Mouse (Mus musculus) gastrocnemius, postnatal 10 days (tissue): Measurements from ENCODE around the gene Sephs2. TPM values are rescaled to one million over a fixed set of nuclear protein-coding genes. Genes with fewer than 3 reads are reported as not detected.

Experiments
- DNase-seq: peaks from one replicate; pipeline ENCODE4 v3.0.0; 2021; ENCODE audit warnings: mixed read lengths
- long read RNA-seq, 2 experiments: library from polyadenylated mRNA; stranded (forward); transcript quantifications; one replicate each; pipeline ENCODE4 v2.0.0; 2021
- total RNA-seq, 2 experiments: library from RNA; stranded (reverse); gene quantifications; 2 replicates each; pipeline ENCODE4 v1.2.3; 2021

Sephs2 gene
- 10 to 100 TPM; 19.5 to 20.5 TPM for total RNA-seq
- long read RNA-seq, experiment 1, transcript Sephs2-201 (1 exons, 2,177 nt): major isoform, 91 of 91 reads
- long read RNA-seq, experiment 1, partial matches to known transcripts: 0 of 91 reads
- long read RNA-seq, experiment 1, other reads (novel, unspliced or antisense): 0 of 91 reads
- long read RNA-seq, experiment 2, transcript Sephs2-201 (1 exons, 2,177 nt): major isoform, 58 of 58 reads
- long read RNA-seq, experiment 2, partial matches to known transcripts: 0 of 58 reads
- long read RNA-seq, experiment 2, other reads (novel, unspliced or antisense): 0 of 58 reads

GRCm38 (mm10) chr7:127273925-127274789 lies at the start of gene Sephs2:
TSS of gene Sephs2 (minus strand) at chr7:127274055.
- DNase-seq: peak; percentile 90

- peak; percentile 49 for DNase-seq
Observed at GRCm38 (mm10) chr7:127322085-127322484, 48.2 kb upstream of the Sephs2 start.

GRCm38 (mm10) chr7:127321106-127321505 lies 47.3 kb upstream of the Sephs2 start:
- DNase-seq: no peak

- no peak for DNase-seq
Observed at GRCm38 (mm10) chr7:127313912-127314311, 40.1 kb upstream of the Sephs2 start.

- DNase-seq: no peak
Observed at GRCm38 (mm10) chr7:127309951-127310350, 36.1 kb upstream of the Sephs2 start.

- no peak for DNase-seq
Observed at GRCm38 (mm10) chr7:127308887-127309286, 35.0 kb upstream of the Sephs2 start.

- DNase-seq: no peak
Observed at GRCm38 (mm10) chr7:127308431-127308830, 34.6 kb upstream of the Sephs2 start.

GRCm38 (mm10) chr7:127297586-127298193 lies 23.8 kb upstream of the Sephs2 start:
- no peak for DNase-seq

- no peak for DNase-seq
Observed at GRCm38 (mm10) chr7:127296786-127297555, 23.1 kb upstream of the Sephs2 start.

GRCm38 (mm10) chr7:127296098-127296497 lies 22.2 kb upstream of the Sephs2 start, which contains the start of gene Itgal:
TSS of gene Itgal (plus strand) at chr7:127296260.
- DNase-seq: no peak

GRCm38 (mm10) chr7:127290142-127290541 lies 16.3 kb upstream of the Sephs2 start:
- DNase-seq: no peak

GRCm38 (mm10) chr7:127289306-127289705 lies 15.5 kb upstream of the Sephs2 start:
- DNase-seq: no peak

GRCm38 (mm10) chr7:127287940-127288339 lies 14.1 kb upstream of the Sephs2 start:
- no peak for DNase-seq

GRCm38 (mm10) chr7:127285154-127285553 lies 11.3 kb upstream of the Sephs2 start:
- no peak for DNase-seq

- no peak for DNase-seq
Observed at GRCm38 (mm10) chr7:127282190-127282589, 8.3 kb upstream of the Sephs2 start.

GRCm38 (mm10) chr7:127281114-127281513 lies 7.3 kb upstream of the Sephs2 start:
- DNase-seq: no peak

GRCm38 (mm10) chr7:127280092-127280491 lies 6.2 kb upstream of the Sephs2 start:
- DNase-seq: no peak

- DNase-seq: peak; percentile 28
Observed at GRCm38 (mm10) chr7:127278311-127278710, 4.5 kb upstream of the Sephs2 start.

- DNase-seq: no peak
Observed at GRCm38 (mm10) chr7:127276519-127276961, 2.7 kb upstream of the Sephs2 start.

- peak; percentile 49 for DNase-seq
Observed at GRCm38 (mm10) chr7:127273118-127273923, 534 bp downstream of the Sephs2 start.

GRCm38 (mm10) chr7:127272566-127272965 lies 1.3 kb downstream of the Sephs2 start:
- DNase-seq: no peak
